Mouse (Mus musculus) kidney, postnatal 14 days (tissue): Measurements from ENCODE around the gene Rnf169.

Experiments used
- DNase-seq: peaks from one replicate; pipeline ENCODE4 v3.0.0; 2022; ENCODE audit warnings: mixed read lengths

The Rnf169 gene

DNA sequence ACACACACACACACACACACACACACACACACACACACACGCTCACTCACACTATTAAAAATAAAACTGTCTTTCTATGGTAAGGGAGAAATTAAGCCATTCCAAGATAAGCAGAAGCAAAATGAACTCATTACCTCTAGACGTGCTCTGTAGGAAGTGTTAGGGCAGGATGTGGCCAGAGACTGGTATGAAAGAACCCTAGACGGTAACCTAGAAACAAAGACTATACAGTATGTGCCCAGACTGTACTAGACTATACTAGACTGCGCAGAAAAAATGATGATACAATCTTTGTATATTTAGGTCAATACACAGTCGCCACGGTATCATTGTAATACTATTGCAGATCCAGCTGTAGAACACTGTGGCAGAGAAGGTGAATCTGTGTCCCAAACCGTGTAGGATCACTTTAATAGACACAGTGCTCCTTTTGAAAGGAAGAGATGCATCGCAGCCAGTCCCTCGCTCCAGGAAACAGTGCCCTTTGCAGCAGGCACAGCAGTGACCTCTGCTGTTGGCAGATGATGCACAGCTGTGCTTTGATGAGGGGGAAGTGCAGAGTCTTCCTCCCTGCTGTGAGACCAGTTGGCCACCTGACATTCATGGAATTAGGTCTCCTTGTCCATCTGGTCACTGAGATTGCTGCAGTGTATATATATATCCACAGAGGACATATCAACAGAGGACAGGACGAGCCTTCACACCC is 90.9 kb downstream of the Rnf169 start:
- DNase-seq, result no peak

DNA sequence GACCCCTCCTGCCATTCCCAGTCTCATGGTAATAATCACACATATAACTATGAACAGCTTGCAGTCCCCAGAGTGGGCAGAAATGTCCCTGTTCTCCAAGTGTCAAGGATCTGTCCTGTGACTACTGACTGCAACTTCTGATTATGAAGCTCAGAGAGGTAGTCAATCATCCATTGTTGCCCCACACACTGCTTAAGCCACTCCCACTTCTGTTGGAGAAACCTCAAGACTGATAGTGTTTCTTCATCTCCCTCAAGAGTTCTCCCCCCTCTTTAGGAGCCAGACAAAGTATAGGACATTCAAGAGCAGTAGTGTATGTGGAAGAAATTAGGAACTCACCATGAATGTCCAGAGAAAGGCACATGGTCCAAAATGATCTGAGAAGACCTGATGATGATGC is 92.5 kb downstream of the Rnf169 start:
- DNase-seq, result no peak

DNA sequence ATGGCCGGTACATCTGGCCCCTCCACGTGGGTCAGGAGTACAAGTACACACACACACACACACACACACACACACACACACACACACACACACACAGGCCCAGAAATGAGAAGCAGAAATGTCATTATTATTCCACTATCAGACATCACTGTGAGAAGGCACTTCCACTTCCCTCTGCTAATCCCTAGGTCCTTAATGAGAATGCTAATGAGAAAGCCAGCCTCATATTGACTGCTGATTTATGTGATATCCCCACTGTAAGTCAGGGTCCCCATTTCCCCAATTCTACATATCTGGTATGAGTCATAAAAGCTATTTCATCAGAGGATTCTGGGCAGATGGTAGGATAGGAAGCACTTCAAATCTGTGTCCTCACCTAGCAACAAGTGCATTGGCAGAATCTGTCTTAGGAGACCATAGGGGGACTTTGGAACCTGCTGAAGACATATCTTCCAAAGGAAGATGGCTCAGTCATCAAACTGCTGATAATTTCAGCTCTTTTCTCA is 93.0 kb downstream of the Rnf169 start:
- DNase-seq, result no peak

DNA sequence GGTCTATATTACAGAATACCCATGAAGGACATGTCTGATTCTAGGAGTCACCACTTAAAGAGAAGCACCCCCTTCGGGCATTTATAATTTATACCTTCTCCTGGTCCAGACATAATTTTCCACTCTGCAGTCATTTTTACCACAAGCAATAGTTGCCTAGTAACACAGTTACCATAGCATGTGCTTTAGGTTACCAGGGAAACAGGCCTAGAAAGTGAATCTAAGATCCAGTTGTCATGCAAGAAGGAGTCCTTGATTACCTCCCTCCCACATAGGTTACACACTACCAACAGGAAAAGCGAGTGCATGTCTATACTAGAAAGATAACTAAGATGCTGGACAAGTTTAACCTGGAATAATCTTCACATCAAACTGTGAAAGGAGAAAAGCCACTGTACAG is 102.0 kb downstream of the Rnf169 start:
- DNase-seq, result no peak

DNA sequence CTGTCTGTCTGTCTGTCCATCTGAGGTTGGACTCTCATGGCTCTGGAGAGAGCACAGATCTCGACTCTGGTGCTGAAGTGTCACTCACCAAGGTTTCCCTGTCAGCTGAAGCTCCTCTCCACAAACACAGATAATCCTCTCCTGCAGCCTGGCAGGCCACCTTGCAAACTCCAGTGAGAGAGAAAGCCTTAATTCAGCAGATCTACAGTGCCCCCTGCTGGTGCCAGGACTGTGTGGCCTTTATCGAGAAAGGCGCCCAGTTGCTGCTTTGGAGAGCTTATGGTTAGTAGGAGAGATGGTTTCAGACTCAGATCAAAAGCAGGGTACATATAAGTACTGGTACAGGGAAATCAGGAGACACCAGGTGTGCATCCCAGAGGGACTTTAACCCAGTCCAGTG is 103.9 kb downstream of the Rnf169 start:
- peak; percentile 78 for DNase-seq

DNA sequence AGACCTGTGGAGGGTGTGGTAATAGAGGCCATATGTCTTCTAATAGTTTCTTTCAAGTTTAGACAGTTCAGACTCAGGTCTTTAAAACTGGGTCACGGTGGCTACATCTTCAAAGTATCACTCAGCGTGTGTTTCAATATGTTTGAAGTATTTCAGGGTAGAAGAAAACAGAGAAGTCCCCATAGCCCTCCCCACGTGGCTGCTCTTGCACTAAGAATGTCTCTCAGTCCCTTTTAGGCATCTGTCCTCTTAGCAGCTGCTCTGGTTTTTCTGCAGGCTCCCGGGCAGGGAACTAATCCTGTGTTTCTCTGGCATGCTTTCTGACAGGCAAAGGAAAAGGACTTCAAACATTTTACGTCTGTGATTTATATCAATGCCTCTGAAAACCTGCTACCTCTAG is 104.4 kb downstream of the Rnf169 start:
- no peak for DNase-seq

DNA sequence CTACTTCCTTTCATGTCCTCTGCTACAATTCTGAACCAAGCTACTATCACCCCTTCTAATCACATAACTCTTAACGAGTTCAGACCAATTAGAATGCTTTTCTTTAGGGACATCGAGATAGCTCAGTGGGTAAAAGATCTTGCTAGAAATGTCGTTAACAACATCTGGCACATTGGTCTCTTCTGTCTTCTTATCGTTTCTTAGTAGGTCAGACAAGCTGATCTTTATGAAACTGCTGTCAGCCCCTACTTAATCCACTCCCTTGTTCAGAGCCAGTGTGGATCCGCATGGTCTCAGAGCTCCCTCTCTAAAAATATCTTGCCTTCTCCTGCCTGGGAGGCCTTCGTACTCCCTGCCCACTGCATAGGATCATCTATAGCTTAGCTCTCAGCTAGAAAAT is 106.3 kb downstream of the Rnf169 start:
- DNase-seq, result no peak
